Mouse (Mus musculus): ENCODE data around the gene Zfp938.
A peak's percentile ranks its signal among the peaks of the same experiment; 100 is the strongest.

Gene Zfp938

DNA sequence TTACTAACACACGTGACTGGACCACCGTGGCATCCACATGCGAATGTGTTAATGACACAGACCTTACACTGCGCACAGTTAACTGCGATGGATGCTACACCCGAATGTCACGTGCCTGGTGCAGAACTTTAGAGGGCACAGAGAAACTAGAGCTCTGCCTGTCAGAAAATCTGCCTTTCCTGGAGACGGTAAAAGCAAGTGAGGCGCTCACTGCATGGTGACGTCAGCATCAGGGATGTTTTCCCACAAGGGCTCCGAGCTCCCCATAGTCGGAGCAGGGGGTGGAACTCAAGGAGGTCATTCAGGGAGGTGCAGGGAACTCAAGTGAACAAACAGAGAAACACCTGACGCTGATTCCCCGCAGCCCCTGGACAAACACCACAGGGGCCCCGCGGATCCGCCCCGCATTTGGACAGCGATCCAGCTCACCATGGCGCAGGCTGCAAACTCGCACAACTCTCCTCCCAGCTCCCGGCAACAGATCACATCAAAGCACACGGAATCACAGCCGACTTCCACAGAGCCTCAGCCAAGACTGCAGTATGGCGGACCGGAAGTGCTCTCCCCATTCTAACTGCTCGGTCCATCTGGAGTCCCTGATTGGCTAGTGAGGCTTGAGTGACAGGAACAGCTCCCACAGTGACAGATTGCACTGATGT lies at the start of gene Zfp938:
Zfp938 (minus strand) TSS at position 539 of the 659 bp plus-strand sequence.
- peak; percentile 81 for DNase-seq (ENCODE audit: low read depth, low spot score)

DNA sequence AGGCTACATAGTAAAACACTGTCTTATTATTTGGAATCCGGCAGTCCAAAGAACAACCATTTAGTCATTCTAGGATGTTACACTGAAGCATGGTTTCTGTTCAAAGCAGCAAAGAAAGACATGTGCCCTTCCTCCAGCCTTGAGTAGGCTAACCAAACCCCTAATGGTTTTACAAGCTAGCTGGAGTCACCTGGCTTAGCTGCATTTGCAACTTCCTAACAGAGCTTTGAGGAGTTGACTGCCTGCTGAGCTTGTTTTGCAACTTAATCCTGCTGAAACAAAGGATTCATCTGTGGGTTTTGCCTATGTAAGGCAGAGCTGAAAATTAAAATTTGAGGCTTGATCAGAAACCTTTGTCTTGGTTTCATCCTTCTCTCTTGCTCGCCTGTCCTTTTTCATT lies 16.3 kb upstream of the Zfp938 start:
- DNase-seq (ENCODE audit: low read depth, low spot score): no peak

DNA sequence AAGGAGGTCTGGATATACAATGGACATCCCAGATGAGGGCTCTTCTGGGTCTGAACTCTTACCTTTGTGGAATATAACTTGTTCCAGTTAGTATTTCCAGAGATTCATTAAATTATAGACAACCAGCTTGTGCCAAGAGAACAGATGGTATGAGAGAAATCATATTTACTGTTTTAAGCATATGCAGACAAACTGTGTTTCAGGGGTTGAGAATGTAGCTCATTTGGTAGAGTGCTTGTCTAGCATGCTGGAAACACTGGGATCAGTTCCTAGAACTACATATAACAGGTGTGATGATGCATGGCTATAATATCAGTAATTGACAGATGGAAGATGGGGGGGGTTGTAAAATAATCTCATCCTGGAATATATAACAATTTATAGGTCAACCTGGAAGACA lies 3.9 kb upstream of the Zfp938 start:
- no peak for DNase-seq (ENCODE audit: low read depth, low spot score)

DNA sequence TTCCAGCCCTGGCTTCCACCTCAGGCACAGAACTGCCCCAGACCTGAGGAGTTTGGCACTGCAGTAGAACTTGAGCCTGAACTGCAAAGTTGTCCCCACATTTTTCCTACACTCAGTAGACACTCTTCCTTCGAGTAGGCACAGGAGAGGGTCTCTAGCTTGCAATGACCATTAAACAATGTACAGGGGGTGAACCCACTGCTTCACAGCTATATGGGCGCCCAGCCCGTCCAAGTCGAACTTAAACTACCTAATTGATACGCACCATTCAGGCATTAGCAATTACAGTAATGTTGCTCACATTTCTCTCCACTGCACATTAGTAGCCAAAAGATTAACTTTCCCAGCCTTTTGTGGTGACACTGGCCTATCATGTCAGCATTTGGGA lies 315 bp upstream of the Zfp938 start:
- DNase-seq (ENCODE audit: low read depth, low spot score): no peak

DNA sequence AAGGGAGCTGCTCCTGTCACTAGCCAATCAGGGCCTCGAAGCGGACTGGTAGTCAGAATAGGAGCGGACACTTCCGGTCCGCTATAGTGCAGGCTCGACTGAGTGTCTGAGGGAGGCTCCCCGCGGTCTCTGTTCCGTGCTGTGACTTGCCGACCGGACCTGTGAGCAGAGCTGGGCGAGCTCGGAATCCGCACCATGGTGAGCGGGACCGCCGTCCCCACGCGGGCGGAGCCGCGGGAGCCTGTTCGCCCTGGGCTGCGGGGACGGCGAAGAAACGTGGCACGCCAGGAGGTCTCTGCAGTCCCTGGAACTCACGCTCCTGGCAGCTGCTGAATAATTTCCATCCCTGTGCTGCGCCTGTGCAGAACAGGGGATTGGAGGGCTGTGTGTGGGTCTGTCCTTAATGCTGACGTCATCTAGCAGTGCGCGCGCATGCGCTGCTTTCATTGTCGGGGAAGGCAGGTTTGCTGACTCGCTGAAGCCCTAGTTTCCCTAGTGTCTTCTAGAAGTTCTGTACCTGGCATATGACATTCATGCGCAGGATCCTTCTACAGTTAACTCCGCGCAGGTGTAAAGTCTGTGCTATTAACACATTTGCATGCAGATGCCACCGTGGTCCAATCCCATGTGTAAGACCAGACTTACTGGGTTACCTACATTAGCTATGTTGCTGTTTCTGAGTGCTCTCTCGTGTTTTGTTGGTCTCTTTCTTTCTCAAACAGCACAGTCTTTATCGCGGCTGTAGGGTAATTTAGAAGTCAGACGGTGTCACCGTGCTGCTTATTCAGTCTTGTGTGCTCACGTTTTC lies 62.6 kb downstream of the Zfp938 start:
- DNase-seq (ENCODE audit: low read depth, low spot score): peak; percentile 95
